Mouse (Mus musculus) forebrain, postnatal 0 days (tissue): ENCODE results near the gene Eif4h. TPM values are rescaled to one million over a fixed set of nuclear protein-coding genes. Genes with fewer than 3 reads are reported as not detected.

Source experiments
- ATAC-seq: fragments of 200-750 bp; cut with Nextera tagmentation; 2 replicates; pipeline ENCODE4 v1.8.0; 2017; ENCODE audit warnings: mild to moderate bottlenecking, moderate library complexity
- DNase-seq: peaks from one replicate; pipeline ENCODE4 v3.0.0-alpha.2; 2015
- H3K27ac ChIP-seq: fragments of 300-500 bp; sonication (generic); 2 replicates; pipeline ENCODE4 v1.5.1; 2014; ENCODE audit warnings: low read depth, mild to moderate bottlenecking, antibody characterized with exemption, low read length, moderate library complexity, mixed read lengths
- H3K27me3 ChIP-seq: fragments of 300-500 bp; sonication (generic); 2 replicates; pipeline ENCODE4 v1.6.1; 2014; ENCODE audit warnings: mild to moderate bottlenecking, low read length, mixed read lengths; ENCODE audit not compliant: insufficient read depth
- H3K36me3 ChIP-seq: fragments of 300-500 bp; sonication (generic); 2 replicates; pipeline ENCODE4 v1.6.1; 2014; ENCODE audit warnings: mild to moderate bottlenecking, moderate library complexity; ENCODE audit not compliant: insufficient read depth
- H3K4me1 ChIP-seq: fragments of 300-500 bp; sonication (generic); 2 replicates; pipeline ENCODE4 v1.6.1; 2014; ENCODE audit warnings: antibody characterized with exemption; ENCODE audit not compliant: insufficient read depth
- H3K4me2 ChIP-seq: fragments of 300-500 bp; sonication (generic); 2 replicates; pipeline ENCODE4 v1.6.1; 2014; ENCODE audit warnings: low read depth, mild to moderate bottlenecking, moderate library complexity
- H3K4me3 ChIP-seq: fragments of 300-500 bp; sonication (generic); 2 replicates; pipeline ENCODE4 v1.5.1; 2014; ENCODE audit warnings: low read depth, low read length, mixed read lengths
- H3K9ac ChIP-seq: fragments of 300-500 bp; sonication (generic); 2 replicates; pipeline ENCODE4 v1.6.1; 2014; ENCODE audit warnings: mild to moderate bottlenecking
- H3K9me3 ChIP-seq: fragments of 300-500 bp; sonication (generic); 2 replicates; pipeline ENCODE4 v1.6.1; 2016; ENCODE audit warnings: low read length
- CTCF ChIP-seq: sonication (generic); IDR thresholded peaks from 2 replicates; pipeline ENCODE4 v1.5.1; 2016; ENCODE audit warnings: antibody characterized with exemption, control low read depth, low read depth
- WGBS: fragments of 180-500 bp; shearing (Covaris S2); extraction: QIAGEN DNeasy Blood & Tissue Kit; methylation state at CpG from one replicate; pipeline ENCODE4 v1.1.7; 2014; 5-methylcytosine and 5-hydroxymethylcytosine counted together
- polyA plus RNA-seq: library from polyadenylated mRNA; unstranded; fragments of >200 nt; fragmentation: Nextera tagmentation; extraction: Ambion mirVana; gene quantifications from 2 replicates; pipeline ENCODE4 v1.2.1, GENCODE M21; 2015
- total RNA-seq: library from RNA; depleted of rRNA; stranded (reverse); fragments of >200 nt; gene quantifications from 2 replicates; pipeline ENCODE4 v1.2.3, GENCODE M21; 2014

The Eif4h gene
- total and polyA plus RNA-seq, 2 experiments from 2014 or later, result 343 to 525 TPM

DNA sequence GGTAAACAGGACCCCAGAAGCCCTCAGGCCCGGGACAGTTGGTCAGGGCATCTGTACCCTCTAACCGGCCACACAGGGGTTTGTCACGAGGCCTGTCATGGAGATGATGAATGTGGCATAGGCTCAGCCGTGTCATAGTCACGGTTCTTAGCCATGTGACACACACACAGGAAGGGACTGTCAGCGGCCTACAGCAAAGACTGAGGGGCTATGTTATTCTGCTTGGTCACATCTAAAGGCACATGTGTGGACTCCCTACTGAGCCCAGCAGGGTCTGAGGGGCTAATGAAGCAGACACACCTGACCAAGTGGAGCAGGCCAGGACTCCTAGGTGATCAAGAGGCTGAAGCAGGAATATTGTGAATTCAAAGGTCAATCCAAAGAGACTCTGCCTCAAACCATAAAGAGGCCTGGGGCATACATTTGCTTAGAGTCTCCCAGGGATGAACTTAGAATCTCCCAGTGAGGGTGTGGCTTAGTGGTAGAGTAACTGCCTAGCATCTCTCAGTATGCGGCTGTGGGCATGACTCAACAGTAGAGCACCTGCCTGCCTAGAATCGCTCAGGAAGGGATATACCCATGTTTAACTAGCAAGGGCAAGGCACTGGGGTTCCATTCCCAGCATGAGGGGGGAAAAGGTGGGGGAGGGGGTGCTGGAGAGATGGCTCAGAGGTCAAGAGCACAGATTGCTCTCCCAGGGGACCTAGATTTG is 27.3 kb downstream of the Eif4h start:
- ATAC-seq (no peak), DNase-seq (no peak)
- no peaks in the 10 kb centered on the region for H3K27me3 ChIP-seq
- 74% methylated on average over 8 of the region's 8 CpGs for WGBS
- no peak overlapping the region for H3K27ac ChIP-seq
- H3K36me3 ChIP-seq, result 0 out of 2 replicates have a peak, but pooled peaks cover 3% of the 10 kb centered on the region
- H3K4me1 ChIP-seq, result no peaks in the 10 kb centered on the region
- TF ChIP-seq CTCF, result no peak
- no peaks in the 10 kb centered on the region for H3K9me3 ChIP-seq
- H3K9ac ChIP-seq, result no peak overlapping the region
- H3K4me3 ChIP-seq, result no peak overlapping the region
- H3K4me2 ChIP-seq, result no peak overlapping the region

GRCm38 (mm10) chr5:134609916-134610643 is 29.2 kb downstream of the Eif4h start:
- ATAC-seq, result no peak
- Histone ChIP-seq H3K9me3 (no peaks in the 10 kb centered on the region), H3K36me3 (0 out of 2 replicates have a peak, but pooled peaks cover 3% of the 10 kb centered on the region), H3K27ac (no peak overlapping the region), H3K4me3 (no peak overlapping the region), H3K9ac (no peak overlapping the region), H3K27me3 (no peaks in the 10 kb centered on the region), H3K4me2 (no peak overlapping the region), H3K4me1 (no peaks in the 10 kb centered on the region)
- DNase-seq, result no peak
- TF ChIP-seq CTCF, result no peak
- WGBS, result 88% methylated on average over 12 of the region's 12 CpGs

DNA sequence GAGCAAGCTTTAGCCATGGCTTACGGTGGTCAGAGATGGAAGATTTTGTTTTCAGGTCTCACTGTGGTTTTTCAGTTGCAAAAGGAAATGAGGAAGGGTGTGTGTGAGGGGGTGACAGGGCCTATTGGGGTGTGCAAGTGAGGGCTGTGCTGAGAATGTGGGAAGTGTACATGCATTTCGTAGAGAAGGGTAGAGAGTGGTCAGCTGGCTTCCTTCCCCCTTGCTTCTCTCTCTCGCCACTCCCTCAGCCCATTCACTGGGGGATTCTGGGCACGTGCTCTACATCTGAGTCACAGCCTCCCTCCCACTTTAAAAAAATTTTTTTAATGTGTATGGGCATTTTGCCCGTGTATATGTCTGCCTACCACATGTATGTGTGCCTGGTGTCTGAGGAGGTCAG is 32.2 kb downstream of the Eif4h start:
- DNase-seq, result no peak
- no peaks in the 10 kb centered on the region for H3K36me3 ChIP-seq
- 77% methylated on average over 5 of the region's 5 CpGs for WGBS

GRCm38 (mm10) chr5:134606314-134606713 is 33.0 kb downstream of the Eif4h start:
- Histone ChIP-seq H3K9ac (no peak overlapping the region), H3K4me2 (no peak overlapping the region), H3K27me3 (no peaks in the 10 kb centered on the region), H3K36me3 (no peaks in the 10 kb centered on the region), H3K4me3 (no peak overlapping the region), H3K4me1 (no peaks in the 10 kb centered on the region), H3K27ac (no peak overlapping the region), H3K9me3 (no peaks in the 10 kb centered on the region)
- no peak for TF ChIP-seq CTCF
- DNase-seq (no peak), ATAC-seq (no peak)

More for the DNA sequence above, 32.2 kb downstream of the Eif4h start:
- Histone ChIP-seq H3K4me3 (no peak overlapping the region), H3K9ac (no peak overlapping the region), H3K4me1 (no peaks in the 10 kb centered on the region), H3K4me2 (no peak overlapping the region), H3K27me3 (no peaks in the 10 kb centered on the region), H3K9me3 (no peaks in the 10 kb centered on the region), H3K27ac (no peak overlapping the region)
- TF ChIP-seq CTCF, result no peak
- no peak for ATAC-seq

- peaks cover 10% of the 10 kb centered on the region for H3K36me3 ChIP-seq
- H3K27me3 ChIP-seq, result no peaks in the 10 kb centered on the region
- 90% methylated on average over 11 of the region's 11 CpGs for WGBS
- H3K9me3 ChIP-seq, result no peaks in the 10 kb centered on the region
- ATAC-seq, result no peak
- no peak overlapping the region for H3K4me2 ChIP-seq
- TF ChIP-seq CTCF, result no peak
- H3K27ac ChIP-seq, result no peak overlapping the region
- no peaks in the 10 kb centered on the region for H3K4me1 ChIP-seq
- DNase-seq, result no peak
- no peak overlapping the region for H3K9ac ChIP-seq
- no peak overlapping the region for H3K4me3 ChIP-seq
Measured at GRCm38 (mm10) chr5:134604376-134604775, 34.9 kb downstream of the Eif4h start.

- ATAC-seq (0 out of 2 replicates have a peak, but pooled peaks have one; percentile 10), DNase-seq (no peak)
- Histone ChIP-seq H3K9me3 (no peaks in the 10 kb centered on the region), H3K27ac (no peak overlapping the region), H3K4me2 (no peak overlapping the region), H3K4me1 (no peaks in the 10 kb centered on the region), H3K27me3 (no peaks in the 10 kb centered on the region), H3K4me3 (no peak overlapping the region), H3K36me3 (peaks cover 62% of the 10 kb centered on the region), H3K9ac (no peak overlapping the region)
- WGBS, result 60% methylated on average over 10 of the region's 10 CpGs
- no peak for TF ChIP-seq CTCF
Measured at GRCm38 (mm10) chr5:134597711-134598110, 41.6 kb downstream of the Eif4h start.

GRCm38 (mm10) chr5:134593093-134593492 is 46.2 kb downstream of the Eif4h start:
- WGBS, result 86% methylated on average over 9 of the region's 9 CpGs
- Histone ChIP-seq H3K4me1 (no peaks in the 10 kb centered on the region), H3K4me2 (no peak overlapping the region), H3K9me3 (no peaks in the 10 kb centered on the region), H3K9ac (no peak overlapping the region), H3K4me3 (no peak overlapping the region), H3K36me3 (peaks cover 72% of the 10 kb centered on the region), H3K27me3 (no peaks in the 10 kb centered on the region), H3K27ac (no peak overlapping the region)
- ATAC-seq (no peak), DNase-seq (no peak)
- no peak for TF ChIP-seq CTCF
